Mouse (Mus musculus) layer of hippocampus, adult 18-20 months (tissue): ENCODE measurements around the gene Prune2. TPM values are rescaled to one million over a fixed set of nuclear protein-coding genes. Genes with fewer than 3 reads are reported as not detected.

Experiments
- DNase-seq, 2 experiments: peaks; one replicate each; pipeline ENCODE4 v3.0.0; 2022; ENCODE audit warnings: low spot score in 2 of 2
- total RNA-seq, 2 experiments: library from RNA; stranded (reverse); gene quantifications; 2 replicates each; pipeline ENCODE4 v1.2.3; 2021

Prune2 gene
- total RNA-seq, 2 experiments from 2014 or later = 70.0 to 80.0 TPM

DNA sequence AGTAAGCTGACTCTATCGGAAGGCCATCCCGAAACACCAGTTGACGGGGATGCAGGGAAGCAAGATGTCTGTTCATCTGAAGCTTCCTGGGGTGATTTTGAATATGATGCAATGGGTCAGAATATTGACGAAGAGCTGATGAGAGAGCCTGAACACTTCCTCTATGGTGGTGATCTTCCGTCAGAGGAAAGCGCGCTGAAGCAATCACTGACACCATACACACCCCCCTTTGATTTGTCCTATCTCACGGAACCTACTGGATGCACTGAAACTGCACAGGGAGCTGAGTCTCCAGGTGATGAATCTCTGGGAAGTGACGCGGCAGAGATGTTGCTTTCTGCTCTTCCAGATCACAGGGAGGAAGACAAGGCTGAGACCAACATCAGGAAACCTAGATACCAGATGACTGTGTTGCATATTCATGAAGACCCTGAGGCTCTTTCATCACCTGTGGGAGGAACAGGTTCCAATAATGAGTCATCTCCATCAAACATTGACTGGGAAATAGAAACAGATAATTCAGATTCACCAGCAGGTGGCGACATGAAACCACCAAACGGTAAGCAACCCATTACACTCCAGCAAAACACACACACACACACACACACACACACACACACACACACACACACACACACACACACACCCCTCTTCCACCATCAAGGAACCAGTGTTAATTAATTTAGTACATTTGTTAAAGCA is 168.3 kb downstream of the Prune2 start:
- DNase-seq = peak; percentile 35 to 73

GRCm38 (mm10) chr19:17125380-17125779 is 169.5 kb downstream of the Prune2 start:
- no peak for DNase-seq

- no peak for DNase-seq
These were observed 174.6 kb downstream of the Prune2 start for GRCm38 (mm10) chr19:17130544-17130943.

DNA sequence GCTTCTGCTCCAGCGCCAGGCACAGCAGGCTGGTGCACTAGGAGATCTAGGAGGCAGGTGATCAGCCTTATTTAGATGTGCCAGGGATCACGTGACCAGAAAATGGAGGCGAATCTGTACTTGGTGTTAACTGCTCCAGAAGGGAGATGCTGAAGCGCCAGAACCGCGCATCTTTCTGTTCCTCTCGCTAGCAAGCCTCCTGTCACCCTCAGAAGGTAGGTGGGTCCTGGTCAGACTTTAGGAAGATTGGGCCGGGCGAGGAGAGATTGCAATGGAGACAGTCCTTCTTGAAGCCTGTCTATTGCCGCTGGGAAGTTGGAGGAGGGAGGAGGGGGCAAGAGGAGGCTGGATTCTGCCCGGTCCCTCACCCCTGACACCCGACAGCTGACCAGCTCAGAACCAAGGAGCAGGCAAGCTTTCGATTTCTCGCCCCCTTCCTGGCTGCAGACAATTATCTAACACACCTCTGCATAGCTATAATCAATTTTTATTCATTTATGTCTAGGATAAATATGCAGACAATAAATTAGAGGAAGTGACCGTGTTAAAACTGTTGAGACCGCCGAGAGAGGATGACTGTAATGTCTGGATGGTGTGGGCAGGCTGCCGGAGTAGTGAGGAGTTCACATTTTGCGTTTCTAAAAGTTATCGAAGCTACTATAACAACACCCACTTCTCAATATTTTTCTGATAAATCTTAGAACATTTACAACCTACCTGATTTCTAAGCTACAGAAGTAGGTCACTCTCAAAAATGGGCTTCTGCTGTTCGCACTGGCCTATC is 181.0 kb downstream of the Prune2 start:
- DNase-seq = peak; percentile 51 to 86

DNA sequence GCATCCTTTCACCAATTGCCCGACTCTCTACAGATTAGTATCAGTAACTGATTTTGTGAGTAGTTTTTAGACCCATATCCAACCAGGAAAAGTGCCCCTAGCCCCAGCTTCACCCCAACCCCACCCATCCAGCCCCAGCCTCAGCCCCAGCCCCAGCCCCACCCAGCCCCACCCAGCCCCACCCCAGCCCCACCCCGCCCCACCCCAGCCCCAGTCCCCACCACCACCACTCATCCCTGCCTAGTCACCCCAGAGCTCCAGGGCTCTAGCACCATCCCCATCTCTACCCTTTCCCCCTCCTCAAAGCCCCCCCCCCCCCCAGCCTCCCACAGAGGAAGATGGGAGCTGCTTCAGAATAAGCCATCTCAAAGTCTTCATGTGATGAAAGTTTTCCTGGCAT is 181.7 kb downstream of the Prune2 start:
- no peak for DNase-seq

GRCm38 (mm10) chr19:17138144-17138915 is 182.4 kb downstream of the Prune2 start:
- DNase-seq = no peak

- no peak for DNase-seq
These were observed 184.3 kb downstream of the Prune2 start for GRCm38 (mm10) chr19:17140016-17140914.

DNA sequence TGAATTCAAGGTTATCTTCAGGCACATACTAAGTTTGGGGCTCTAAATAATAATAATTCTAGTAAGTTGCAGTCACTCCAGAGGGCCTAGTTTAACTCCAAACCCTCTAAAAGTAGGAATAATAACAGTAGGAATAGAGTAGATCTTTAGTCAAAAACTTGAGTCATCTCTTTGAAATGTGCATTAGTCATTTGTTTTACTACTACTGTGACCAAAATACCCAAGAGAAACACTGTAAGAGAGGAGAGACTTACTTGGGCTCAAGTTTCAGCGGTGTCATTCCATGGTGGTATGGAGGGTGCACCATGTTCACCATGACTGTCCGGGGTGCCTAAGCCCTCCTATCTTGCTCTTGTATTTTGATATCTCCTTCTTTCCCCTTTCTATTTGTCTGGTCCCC is 187.3 kb downstream of the Prune2 start:
- no peak for DNase-seq

DNA sequence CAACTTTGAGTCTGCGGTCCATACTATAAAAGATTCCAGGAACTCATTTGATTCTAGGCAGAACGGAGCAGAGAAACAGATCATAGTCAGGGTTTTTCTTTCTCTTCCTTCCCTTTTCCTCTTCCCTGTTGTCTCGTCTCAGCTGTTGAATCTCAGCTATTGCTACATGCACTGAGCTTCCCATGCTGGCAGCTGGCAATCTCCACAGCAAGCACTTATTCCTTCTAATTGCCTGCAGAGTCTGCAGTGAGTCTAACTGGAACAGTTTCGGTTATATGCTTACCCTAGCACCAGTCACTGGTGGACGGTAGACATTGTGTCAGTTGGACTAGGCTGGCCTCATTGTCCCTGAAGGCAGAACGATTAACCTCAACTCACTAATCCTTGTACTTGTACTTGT is 188.3 kb downstream of the Prune2 start:
- DNase-seq = peak in 1 of 2 experiments; percentile 37

DNA sequence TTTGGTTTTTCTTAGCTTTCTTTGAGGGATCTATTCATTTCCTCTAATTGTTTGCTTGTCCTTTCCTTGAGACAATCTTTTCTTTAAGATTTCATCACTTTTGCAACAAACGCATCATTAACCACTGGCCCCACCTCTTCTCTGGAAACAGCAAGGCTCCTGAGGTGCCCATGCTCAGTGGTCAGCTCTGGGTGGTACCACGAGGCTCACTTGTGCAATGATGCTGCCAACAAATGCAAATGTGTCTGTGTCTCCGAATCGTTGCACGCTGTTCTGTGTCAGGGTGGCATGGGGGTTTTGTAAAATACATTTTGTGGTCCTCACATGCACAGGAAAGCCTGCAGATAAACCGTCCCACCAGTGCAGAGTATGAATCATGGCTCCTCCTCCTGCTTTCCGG is 194.1 kb downstream of the Prune2 start:
- DNase-seq = no peak

- DNase-seq = no peak
These were observed 195.9 kb downstream of the Prune2 start for GRCm38 (mm10) chr19:17151781-17152180.

DNA sequence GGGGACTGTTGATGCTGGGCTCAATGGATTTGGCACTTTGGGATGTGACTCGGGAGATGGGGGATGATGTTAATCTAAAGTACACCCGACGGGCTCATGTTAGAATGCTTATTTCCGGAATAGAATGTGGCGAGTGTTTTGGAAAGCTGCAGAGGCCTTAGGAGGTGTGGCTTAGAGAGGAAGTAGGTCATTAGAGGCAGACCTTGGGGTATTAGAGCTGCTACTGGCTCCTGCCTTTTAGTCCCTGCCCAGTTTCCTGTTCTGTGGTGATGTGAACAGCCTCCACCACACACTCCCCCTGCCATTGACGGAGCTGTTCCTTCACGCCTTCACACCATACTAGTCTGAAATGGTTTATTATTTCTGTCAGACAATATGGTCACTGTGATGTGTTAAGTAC is 196.5 kb downstream of the Prune2 start:
- DNase-seq = no peak

DNA sequence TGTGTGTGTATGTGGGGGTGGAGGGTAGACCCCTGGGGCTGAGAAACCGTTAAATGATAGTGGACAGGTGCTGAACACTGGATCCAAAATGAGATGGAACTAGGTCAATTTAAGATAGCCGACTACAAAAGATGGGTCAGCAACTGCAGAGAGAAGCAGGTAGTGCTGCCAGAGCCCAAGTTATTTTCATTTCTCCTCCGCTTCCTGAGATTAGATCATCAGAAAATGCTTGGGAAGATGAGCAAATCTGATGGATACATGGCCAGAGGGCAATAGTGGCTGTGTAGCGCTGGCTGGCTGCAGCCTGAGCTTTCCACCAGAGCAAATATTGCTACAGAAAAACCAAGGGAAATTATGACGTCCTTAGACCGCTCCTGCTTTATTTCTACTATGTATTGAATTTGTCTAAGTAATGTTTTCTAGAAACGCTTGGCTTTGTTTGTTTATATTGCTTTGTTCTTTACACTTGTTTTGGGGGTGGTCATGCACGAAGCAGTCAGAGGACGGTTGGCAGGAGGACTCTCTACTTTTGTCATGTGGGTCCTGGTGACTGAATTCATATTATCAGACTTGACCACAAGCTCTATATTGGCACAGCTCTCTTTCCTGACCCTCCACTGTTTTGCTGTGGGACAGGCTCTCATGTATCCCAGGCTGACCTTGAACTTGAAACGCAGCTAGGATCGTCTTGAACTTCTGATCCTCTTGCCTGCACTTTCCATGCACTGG is 198.2 kb downstream of the Prune2 start:
- DNase-seq = no peak

DNA sequence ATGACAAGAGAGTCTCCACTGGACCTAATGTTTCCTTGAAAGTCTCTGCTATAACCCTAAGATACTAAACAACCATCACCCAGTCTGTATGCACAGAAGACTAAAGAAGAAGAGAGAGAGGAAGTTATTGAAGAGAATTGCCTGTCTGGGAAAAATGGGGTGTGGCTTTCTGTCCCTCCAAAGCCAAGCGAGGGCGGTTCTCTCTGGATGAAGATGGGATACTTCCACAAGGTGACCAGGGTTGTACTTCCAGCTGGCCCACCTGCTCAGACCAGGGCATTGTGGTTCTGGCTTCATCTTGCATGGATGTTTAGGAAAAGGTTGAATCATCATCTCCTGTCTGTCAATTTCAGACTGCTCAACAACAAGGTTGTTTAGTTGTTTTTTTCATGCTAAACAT is 199.3 kb downstream of the Prune2 start:
- no peak for DNase-seq

GRCm38 (mm10) chr19:17159676-17160075 is 203.8 kb downstream of the Prune2 start:
- no peak for DNase-seq

GRCm38 (mm10) chr19:17160231-17160630 is 204.3 kb downstream of the Prune2 start:
- DNase-seq = no peak

GRCm38 (mm10) chr19:17163511-17163953 is 207.6 kb downstream of the Prune2 start:
- DNase-seq = peak in 1 of 2 experiments; percentile 34

DNA sequence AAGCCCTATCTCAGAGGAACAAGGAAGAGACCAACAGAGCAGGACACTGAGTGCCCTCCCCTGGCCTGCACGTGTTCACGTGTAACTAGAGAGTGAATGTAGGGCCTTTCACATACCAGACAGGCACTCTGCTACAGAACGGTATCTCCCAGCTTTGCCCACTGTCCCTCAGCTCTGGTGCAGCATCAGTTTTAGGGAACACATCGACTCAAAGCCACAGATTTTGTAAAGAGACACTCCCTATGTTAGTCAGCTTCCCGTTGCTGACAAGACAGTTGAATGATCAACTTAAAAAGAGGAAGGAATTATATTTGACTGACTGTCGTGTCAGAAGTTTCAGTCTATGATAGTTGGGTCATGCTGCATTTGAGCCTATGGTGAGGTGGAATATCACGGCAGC is 210.4 kb downstream of the Prune2 start:
- DNase-seq = no peak

GRCm38 (mm10) chr19:17168186-17168585 is 212.3 kb downstream of the Prune2 start:
- DNase-seq = no peak

DNA sequence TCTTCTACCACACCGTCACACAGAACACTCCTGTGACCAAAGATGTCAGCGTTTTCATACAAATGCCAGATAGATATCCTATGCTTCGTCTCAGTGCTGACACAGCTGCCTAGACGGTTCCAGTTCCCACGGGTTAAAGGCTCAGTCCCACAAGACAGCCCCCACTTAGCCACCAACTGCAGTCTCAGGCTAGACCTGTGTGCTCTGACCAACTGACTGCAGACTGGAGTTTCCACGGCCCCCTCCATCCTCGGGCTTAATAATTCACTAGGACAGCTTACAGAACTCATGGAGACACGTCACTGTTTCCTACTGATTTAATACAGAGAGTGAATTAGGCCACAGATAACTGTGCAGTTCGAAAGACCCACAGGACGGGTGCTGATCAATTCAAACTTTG is 213.8 kb downstream of the Prune2 start:
- no peak for DNase-seq
